Mouse (Mus musculus) liver, embryonic 13.5 days (tissue): ENCODE measurements around the gene Sephs2. TPM values are rescaled to one million over a fixed set of nuclear protein-coding genes. Genes with fewer than 3 reads are reported as not detected.

Experiments
- ATAC-seq: fragments of 200-750 bp; cut with Nextera tagmentation; 2 replicates; pipeline ENCODE4 v1.8.0; 2017; ENCODE audit warnings: low read depth, mild to moderate bottlenecking, moderate number of reproducible peaks, moderate library complexity
- DNase-seq: peaks from one replicate; pipeline ENCODE4 v3.0.0; 2022
- H3K27ac ChIP-seq: fragments of 300-500 bp; sonication (generic); 2 replicates; pipeline ENCODE4 v1.5.1; 2015; ENCODE audit warnings: moderate library complexity, mild to moderate bottlenecking, inconsistent platforms
- H3K27me3 ChIP-seq: fragments of 300-500 bp; sonication (generic); 2 replicates; pipeline ENCODE4 v1.6.1; 2015; ENCODE audit warnings: mild to moderate bottlenecking, inconsistent platforms
- H3K36me3 ChIP-seq: fragments of 300-500 bp; sonication (generic); 2 replicates; pipeline ENCODE4 v1.6.1; 2015; ENCODE audit warnings: mild to moderate bottlenecking, inconsistent platforms
- H3K4me1 ChIP-seq: fragments of 300-500 bp; sonication (generic); replicated peaks from 2 replicates; pipeline ENCODE4 v1.6.1; 2015; ENCODE audit warnings: inconsistent platforms
- H3K4me2 ChIP-seq: fragments of 300-500 bp; sonication (generic); 2 replicates; pipeline ENCODE4 v1.6.1; 2015; ENCODE audit warnings: inconsistent platforms, mild to moderate bottlenecking, moderate library complexity
- H3K4me3 ChIP-seq: fragments of 300-500 bp; sonication (generic); replicated peaks from 2 replicates; pipeline ENCODE4 v1.5.1; 2015; ENCODE audit warnings: mild to moderate bottlenecking, inconsistent platforms
- H3K9ac ChIP-seq: fragments of 300-500 bp; sonication (generic); 2 replicates; pipeline ENCODE4 v1.6.1; 2015; ENCODE audit warnings: mild to moderate bottlenecking, inconsistent platforms
- H3K9me3 ChIP-seq: fragments of 300-500 bp; sonication (generic); replicated peaks from 2 replicates; pipeline ENCODE4 v1.6.1; 2016; ENCODE audit warnings: inconsistent platforms
- WGBS: fragments of 180-500 bp; shearing (Covaris S2); methylation state at CpG from one replicate; pipeline ENCODE4 v1.1.7; 2015; ENCODE audit not compliant: insufficient replicate concordance; 5-methylcytosine and 5-hydroxymethylcytosine counted together
- polyA plus RNA-seq: library from polyadenylated mRNA; unstranded; fragments of >200 nt; fragmentation: Nextera tagmentation; extraction: Ambion mirVana; gene quantifications from 2 replicates; pipeline ENCODE4 v1.2.1, GENCODE M21; 2015

Gene Sephs2
- polyA plus RNA-seq, 1 experiment from 2014 or later = 138 TPM

- H3K9me3 ChIP-seq = no peaks in the 10 kb centered on the region
- peaks cover 45% of the 10 kb centered on the region for H3K4me1 ChIP-seq
- no peak overlapping the region for H3K4me3 ChIP-seq
- no peak overlapping the region for H3K27ac ChIP-seq
- 59% methylated on average over 2 of the region's 2 CpGs for WGBS
- no peak overlapping the region for H3K9ac ChIP-seq
- DNase-seq (no peak), ATAC-seq (no peak)
- H3K36me3 ChIP-seq = peaks cover 42% of the 10 kb centered on the region
- no peaks in the 10 kb centered on the region for H3K27me3 ChIP-seq
- H3K4me2 ChIP-seq = 0 out of 2 replicates have a peak overlapping the region, but pooled peaks have one; percentile 85
These were observed 3.6 kb downstream of the Sephs2 start for GRCm38 (mm10) chr7:127270256-127270655.

- H3K36me3 ChIP-seq = 0 out of 2 replicates have a peak, but pooled peaks cover 5% of the 10 kb centered on the region
- ATAC-seq (no peak), DNase-seq (no peak)
- H3K9me3 ChIP-seq = no peaks in the 10 kb centered on the region
- H3K4me2 ChIP-seq = no peak overlapping the region
- WGBS = 89% methylated on average over 3 of the region's 3 CpGs
- H3K9ac ChIP-seq = no peak overlapping the region
- H3K27ac ChIP-seq = no peak overlapping the region
- H3K4me1 ChIP-seq = peaks cover 44% of the 10 kb centered on the region
- no peak overlapping the region for H3K4me3 ChIP-seq
- no peaks in the 10 kb centered on the region for H3K27me3 ChIP-seq
These were observed 10.3 kb downstream of the Sephs2 start for GRCm38 (mm10) chr7:127263526-127263925.

DNA sequence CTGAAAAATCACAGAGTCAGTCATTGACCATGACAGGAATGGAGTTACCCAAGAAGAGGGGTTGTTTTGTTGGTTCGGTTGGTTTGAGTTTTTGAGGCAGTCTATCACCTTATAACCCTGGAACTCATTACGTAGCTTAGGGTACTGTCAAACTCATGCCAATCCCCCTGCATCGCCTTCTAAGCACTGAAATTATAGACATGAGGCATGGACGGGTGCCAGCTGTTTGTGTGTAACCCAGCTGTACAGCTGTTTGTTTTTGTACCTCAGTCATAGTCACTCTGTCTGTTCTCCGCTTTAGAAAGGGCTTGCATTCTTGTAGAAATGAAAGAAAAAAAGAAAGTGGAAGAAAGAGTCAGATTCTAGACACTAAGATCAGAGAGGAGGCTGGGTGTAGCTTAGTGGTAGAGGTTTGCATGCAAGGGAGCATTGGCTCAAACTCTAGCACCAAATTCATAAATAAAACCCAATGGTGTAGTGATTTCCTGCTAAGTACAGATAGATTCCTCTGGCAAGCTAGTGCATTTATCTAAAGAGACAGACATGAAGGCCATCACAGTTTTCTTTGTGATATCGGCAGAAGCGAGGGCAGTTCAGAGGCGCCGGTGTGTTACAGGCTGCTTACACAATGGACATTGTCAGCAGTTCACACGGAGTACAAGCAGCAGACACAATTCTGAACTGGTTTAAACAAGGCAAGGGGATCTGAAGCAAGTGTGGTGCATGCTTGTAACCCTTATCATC is 11.5 kb downstream of the Sephs2 start:
- ATAC-seq (no peak), DNase-seq (no peak)
- H3K9me3 ChIP-seq = no peaks in the 10 kb centered on the region
- 42% methylated on average over 10 of the region's 10 CpGs for WGBS
- H3K27ac ChIP-seq = peak overlapping the region; percentile 34; the same call in 1 of the 2 replicates
- H3K4me3 ChIP-seq = no peak overlapping the region
- H3K4me2 ChIP-seq = 0 out of 2 replicates have a peak overlapping the region, but pooled peaks have one; percentile 10
- peak overlapping the region; percentile 14; the same call in 1 of the 2 replicates for H3K9ac ChIP-seq
- H3K4me1 ChIP-seq = peaks cover 56% of the 10 kb centered on the region
- H3K27me3 ChIP-seq = no peaks in the 10 kb centered on the region
- H3K36me3 ChIP-seq = 0 out of 2 replicates have a peak, but pooled peaks cover 4% of the 10 kb centered on the region

- peak; percentile 94 for ATAC-seq
- Histone ChIP-seq H3K36me3 (peaks cover 16% of the 10 kb centered on the region), H3K9ac (peak within 1 kb of the TSS; percentile 84), H3K4me3 (peak within 1 kb of the TSS; percentile 80), H3K27ac (peak within 1 kb of the TSS; percentile 67), H3K9me3 (no peaks in the 10 kb centered on the region), H3K27me3 (no peaks in the 10 kb centered on the region), H3K4me1 (peaks cover 73% of the 10 kb centered on the region), H3K4me2 (peak within 1 kb of the TSS; percentile 94)
- under 1% methylated on average over 50 of the region's 50 CpGs for WGBS
- DNase-seq = peak; percentile 97
These were observed 13.3 kb downstream of the Sephs2 start, which contains the start of gene Dctpp1 for GRCm38 (mm10) chr7:127260309-127261111. Gene Dctpp1 (minus strand): TSS chr7:127260709.

DNA sequence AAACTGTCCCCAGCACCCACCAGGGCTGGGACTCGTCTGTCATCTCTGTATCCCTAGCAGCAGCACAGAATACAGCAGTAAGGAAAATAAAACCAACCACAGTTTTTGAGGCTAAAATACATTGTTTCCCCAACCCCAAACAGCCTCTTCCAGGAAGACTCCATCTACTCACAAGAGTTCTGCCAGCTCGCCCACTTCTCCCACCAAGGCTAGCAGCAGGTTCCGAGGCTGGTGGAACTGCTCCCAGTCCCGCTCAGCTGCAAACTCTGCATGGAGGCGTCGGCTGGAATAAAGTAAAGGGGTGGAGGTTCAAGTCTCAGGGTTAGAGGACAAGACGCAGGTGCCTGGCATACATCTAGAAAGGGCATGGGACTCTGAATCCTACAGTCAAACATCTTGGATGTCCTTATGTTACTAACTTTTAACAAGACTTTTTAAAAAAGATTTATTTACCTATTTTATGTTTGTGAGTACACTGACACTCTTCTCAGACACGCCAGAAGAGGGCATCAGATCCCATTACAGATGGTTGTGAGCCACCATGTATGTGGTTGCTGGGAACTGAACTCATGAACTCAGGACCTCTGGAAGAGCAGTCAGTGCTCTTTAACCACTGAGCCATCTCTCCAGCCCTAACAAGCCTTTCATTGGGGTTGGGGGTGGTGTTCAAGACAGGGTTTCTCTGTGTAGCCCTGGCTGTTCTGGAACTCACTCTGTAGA is 14.5 kb downstream of the Sephs2 start:
- Histone ChIP-seq H3K27me3 (no peaks in the 10 kb centered on the region), H3K4me3 (peak overlapping the region; percentile 80), H3K9me3 (no peaks in the 10 kb centered on the region), H3K9ac (peak overlapping the region; percentile 84; the same call in 1 of the 2 replicates), H3K36me3 (peaks cover 16% of the 10 kb centered on the region), H3K27ac (peak overlapping the region; percentile 11; the same call in 1 of the 2 replicates), H3K4me2 (peak overlapping the region; percentile 94), H3K4me1 (peaks cover 85% of the 10 kb centered on the region)
- DNase-seq (no peak), ATAC-seq (no peak)
- WGBS = 62% methylated on average over 8 of the region's 8 CpGs

GRCm38 (mm10) chr7:127256518-127256917 is 17.3 kb downstream of the Sephs2 start:
- Histone ChIP-seq H3K9me3 (no peaks in the 10 kb centered on the region), H3K36me3 (peaks cover 17% of the 10 kb centered on the region), H3K9ac (no peak overlapping the region), H3K27me3 (no peaks in the 10 kb centered on the region), H3K4me1 (peaks cover 79% of the 10 kb centered on the region), H3K27ac (peak overlapping the region; percentile 10; the same call in 1 of the 2 replicates), H3K4me3 (no peak overlapping the region), H3K4me2 (no peak overlapping the region)
- ATAC-seq (no peak), DNase-seq (no peak)
- whole genome bisulfite sequencing = 73% methylated on average over 5 of the region's 5 CpGs

DNA sequence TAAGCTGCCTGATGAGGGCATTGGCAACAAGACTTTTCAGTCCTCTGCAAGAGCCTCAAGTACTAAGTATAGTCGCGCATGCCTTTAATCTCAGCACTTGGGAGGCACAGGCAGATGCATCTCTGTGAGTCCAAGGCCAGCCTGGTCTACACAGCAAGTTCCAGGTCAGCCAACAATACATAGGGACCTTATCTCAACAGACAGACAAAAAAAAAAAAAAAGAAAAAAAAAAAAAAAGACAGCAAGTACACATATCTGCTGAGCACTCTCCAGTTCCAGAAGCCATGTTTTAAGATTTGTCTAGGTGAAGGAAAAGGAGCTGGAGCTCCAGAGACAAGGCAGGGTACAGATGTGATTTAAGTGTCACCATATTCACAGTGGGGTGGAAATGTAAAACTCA is 17.9 kb downstream of the Sephs2 start:
- Histone ChIP-seq H3K4me1 (peaks cover 73% of the 10 kb centered on the region), H3K27me3 (no peaks in the 10 kb centered on the region), H3K36me3 (peaks cover 20% of the 10 kb centered on the region), H3K4me3 (no peak overlapping the region), H3K9me3 (no peaks in the 10 kb centered on the region), H3K27ac (peak overlapping the region; percentile 94; the same call in 1 of the 2 replicates), H3K9ac (peak overlapping the region; percentile 82; the same call in 1 of the 2 replicates), H3K4me2 (no peak overlapping the region)
- no peak for ATAC-seq
- DNase-seq = no peak
- WGBS = 19% methylated on average over 2 of the region's 2 CpGs

- Histone ChIP-seq H3K4me2 (peak overlapping the region; percentile 97), H3K4me1 (peaks cover 69% of the 10 kb centered on the region), H3K9ac (peak overlapping the region; percentile 82), H3K36me3 (peaks cover 24% of the 10 kb centered on the region), H3K9me3 (no peaks in the 10 kb centered on the region), H3K27ac (peak overlapping the region; percentile 94), H3K4me3 (peak overlapping the region; percentile 77), H3K27me3 (no peaks in the 10 kb centered on the region)
- DNase-seq (no peak), ATAC-seq (no peak)
- 15% methylated on average over 4 of the region's 4 CpGs for WGBS
These were observed 18.8 kb downstream of the Sephs2 start for GRCm38 (mm10) chr7:127255008-127255407.

DNA sequence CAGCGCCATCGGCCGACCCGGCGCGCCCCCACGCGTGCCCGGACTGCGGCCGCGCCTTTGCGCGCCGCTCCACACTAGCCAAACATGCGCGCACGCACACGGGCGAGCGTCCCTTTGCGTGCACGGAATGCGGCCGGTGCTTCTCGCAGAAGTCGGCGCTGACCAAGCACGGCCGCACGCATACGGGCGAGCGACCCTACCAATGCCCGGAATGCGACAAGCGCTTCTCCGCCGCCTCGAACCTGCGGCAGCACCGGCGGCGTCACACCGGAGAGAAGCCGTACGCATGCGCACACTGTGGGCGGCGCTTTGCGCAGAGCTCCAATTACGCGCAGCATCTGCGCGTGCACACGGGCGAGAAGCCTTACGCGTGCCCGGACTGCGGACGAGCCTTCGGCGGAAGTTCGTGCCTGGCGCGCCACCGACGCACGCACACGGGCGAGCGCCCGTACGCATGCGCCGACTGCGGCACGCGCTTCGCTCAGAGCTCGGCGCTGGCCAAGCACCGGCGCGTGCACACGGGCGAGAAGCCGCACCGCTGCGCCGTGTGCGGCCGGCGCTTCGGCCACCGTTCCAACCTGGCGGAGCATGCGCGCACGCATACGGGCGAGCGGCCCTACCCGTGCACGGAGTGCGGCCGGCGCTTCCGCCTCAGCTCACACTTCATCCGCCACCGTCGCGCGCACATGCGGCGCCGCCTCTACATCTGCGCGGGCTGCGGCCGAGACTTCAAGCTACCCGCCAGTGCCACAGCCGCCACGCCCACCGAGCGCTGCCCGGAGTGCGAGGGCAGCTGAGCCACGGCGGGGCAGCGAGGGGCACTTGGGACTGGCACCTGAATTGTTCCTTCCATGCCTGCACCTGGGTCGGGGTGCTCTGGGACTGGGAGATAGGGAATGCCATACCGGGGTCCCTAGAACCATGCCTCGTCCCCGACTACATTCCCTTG is 19.8 kb downstream of the Sephs2 start:
- H3K27ac ChIP-seq = peak overlapping the region; percentile 94
- H3K9me3 ChIP-seq = no peaks in the 10 kb centered on the region
- peak overlapping the region; percentile 82 for H3K9ac ChIP-seq
- DNase-seq = peak; percentile 91
- peak overlapping the region; percentile 97 for H3K4me2 ChIP-seq
- H3K4me3 ChIP-seq = peak overlapping the region; percentile 77
- ATAC-seq = peak; percentile 89
- under 1% methylated on average over 136 of the region's 136 CpGs for WGBS
- H3K4me1 ChIP-seq = peaks cover 59% of the 10 kb centered on the region
- peaks cover 32% of the 10 kb centered on the region for H3K36me3 ChIP-seq
- H3K27me3 ChIP-seq = no peaks in the 10 kb centered on the region

- peaks cover 32% of the 10 kb centered on the region for H3K36me3 ChIP-seq
- ATAC-seq (no peak), DNase-seq (no peak)
- H3K27ac ChIP-seq = peak overlapping the region; percentile 94
- H3K4me2 ChIP-seq = peak overlapping the region; percentile 97
- H3K4me1 ChIP-seq = peaks cover 52% of the 10 kb centered on the region
- 69% methylated on average over 6 of the region's 6 CpGs for WGBS
- H3K27me3 ChIP-seq = no peaks in the 10 kb centered on the region
- peak overlapping the region; percentile 77 for H3K4me3 ChIP-seq
- H3K9ac ChIP-seq = peak overlapping the region; percentile 82
- H3K9me3 ChIP-seq = no peaks in the 10 kb centered on the region
These were observed 20.5 kb downstream of the Sephs2 start for GRCm38 (mm10) chr7:127253341-127253740.
